Mouse (Mus musculus): ENCODE results near the gene Gm15056.

The Gm15056 gene

DNA sequence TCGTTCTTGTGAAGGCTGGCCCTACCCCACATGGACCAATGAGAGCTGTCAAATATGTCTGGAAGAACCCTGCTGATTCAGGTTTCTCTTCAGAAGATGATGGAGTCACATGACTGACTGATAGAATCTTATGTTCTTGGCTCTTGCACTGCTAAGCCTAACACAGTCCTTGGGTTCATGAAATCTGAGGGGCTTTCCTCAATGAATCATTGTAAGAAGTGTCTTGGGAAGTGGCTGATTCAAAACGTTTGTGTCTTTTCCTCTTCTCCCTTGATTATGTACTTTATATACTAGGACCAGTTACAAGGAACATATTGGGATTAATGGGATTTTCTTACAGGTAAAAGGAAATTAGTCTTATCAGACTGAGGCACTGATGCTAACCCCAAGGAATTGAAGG, at the start of gene Gm15056:
Gene Gm15056 (minus strand): TSS at position 101 of the 400 bp plus-strand sequence.
- no peak for DNase-seq (ENCODE audit: low spot score in 2 of 2)

DNA sequence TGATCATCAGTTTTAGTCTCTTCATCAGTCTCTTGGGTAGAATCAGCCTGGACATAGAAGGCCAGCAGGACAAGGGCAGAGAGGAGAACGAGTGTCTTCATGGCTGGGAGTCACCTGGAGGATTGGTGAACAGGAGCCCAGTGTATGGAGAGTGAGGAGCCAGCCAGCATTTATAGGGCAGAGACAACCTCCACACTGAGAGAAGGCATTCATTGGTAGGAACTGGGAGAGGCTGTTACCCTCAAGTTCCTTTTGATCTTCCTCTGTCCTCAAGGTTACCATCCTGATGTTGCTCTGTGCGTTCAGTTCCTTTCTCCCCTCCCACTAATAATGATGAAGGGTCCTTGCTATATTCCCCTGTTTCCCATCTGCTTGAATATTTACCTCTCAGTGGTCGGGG, 42.2 kb upstream of the Gm15056 start, which contains the start of gene AY761185:
Gene AY761185 (minus strand): TSS at position 101 of the 400 bp plus-strand sequence.
- DNase-seq (ENCODE audit: low spot score in 2 of 2) = no peak

DNA sequence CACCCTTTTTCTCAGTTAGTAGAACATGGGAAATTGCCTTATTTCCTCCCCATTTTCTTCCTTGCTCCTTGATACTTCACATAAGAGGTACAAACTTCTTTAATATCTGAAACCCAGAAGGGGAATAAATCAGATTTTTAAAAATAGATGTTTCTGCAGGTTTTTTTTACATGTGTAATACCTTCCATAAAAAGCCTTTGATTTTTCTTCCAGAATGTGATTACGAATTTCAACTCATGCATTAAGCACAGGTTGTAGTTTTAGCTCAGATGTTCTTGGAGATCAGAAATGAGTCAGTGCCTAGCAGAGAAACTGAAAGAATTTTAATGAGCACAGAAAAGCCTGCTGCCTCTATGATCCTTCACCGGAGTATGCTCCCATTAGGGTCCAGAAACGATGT, 19.5 kb upstream of the Gm15056 start, which contains the start of gene Gm6040:
Gene Gm6040 (minus strand): TSS at position 101 of the 400 bp plus-strand sequence.
- DNase-seq (ENCODE audit: low spot score in 2 of 2) = no peak

DNA sequence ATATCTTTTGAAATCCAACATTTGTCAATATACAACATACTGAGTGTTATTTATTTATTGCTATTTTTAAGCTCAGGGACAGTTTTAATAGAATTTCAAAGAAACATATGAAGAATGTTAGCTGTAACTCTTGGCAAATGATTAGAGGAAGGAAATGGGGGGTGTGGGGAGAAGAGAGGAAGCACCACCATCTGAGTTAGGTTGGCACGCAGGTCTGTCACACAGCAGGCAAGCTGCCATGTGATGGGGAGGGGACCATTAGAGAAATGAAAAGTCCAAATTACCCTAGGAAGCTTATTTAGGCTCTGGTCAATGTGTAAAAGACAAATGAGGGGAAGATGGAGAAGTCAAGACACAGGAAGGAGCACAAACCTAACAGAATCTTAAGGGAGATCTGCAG, 9.9 kb upstream of the Gm15056 start:
- DNase-seq (ENCODE audit: low spot score in 2 of 2) = no peak

DNA sequence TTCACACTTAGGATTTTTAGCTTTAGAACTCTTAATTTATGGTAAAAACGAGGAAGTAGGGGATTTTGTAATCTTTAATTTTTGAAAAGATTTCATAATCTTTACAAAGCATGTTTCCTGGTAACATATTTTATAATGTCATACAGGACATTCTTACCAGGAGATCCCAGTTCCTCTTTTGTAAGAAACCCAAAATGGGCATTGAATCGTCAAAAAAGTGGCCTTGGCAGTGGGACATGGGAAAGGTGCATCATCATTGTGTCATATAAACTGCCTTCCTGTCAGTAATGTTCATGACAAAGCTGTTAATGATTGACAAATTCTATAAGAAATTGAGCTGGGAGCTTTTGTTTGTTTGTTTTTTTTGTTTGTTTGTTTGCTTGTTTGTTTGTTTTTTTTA, 5.8 kb upstream of the Gm15056 start:
- DNase-seq (ENCODE audit: low spot score in 2 of 2) = no peak

DNA sequence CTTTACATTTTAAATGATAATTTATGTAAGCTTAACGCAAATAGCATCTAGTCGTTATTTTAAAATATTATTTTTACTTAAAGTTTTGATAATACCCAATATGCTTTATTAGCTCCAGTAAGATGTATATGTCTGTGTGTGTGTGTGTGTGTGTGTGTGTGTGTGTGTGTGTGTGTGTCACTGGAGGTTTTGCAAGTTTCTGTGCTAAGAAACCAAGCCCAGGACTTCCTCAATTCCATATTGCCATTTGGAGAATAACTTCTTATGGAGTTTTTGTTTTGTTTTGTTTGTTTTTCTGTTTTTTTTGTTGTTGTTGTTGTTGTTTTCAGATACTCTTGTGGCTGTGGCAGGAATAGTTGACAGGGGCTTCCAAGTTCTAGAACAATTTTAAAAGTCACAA, 4.7 kb upstream of the Gm15056 start:
- no peak for DNase-seq (ENCODE audit: low spot score in 2 of 2)

DNA sequence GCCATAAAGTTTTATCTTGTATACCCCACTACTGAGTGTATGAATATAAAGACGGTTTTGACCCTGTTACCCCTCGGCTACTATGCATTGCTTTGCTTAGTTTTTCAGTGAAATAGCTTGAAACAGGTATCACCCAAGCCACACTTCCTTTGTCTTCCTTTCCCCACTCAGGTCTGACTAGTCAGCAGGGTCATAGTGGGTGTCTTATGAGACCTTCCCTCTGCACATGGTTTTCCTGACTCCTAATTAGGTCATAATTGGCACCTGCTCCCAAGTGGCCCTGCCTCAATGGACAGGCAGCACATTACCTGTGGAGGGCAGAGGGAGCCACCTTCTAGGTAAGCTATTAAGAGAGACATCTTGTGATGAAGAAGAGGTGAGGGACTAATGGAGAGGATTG, 10.1 kb downstream of the Gm15056 start, which contains the start of gene Defb33:
Gene Defb33 (plus strand): TSS at position 301 of the 400 bp plus-strand sequence.
- DNase-seq (ENCODE audit: low spot score in 2 of 2) = no peak

DNA sequence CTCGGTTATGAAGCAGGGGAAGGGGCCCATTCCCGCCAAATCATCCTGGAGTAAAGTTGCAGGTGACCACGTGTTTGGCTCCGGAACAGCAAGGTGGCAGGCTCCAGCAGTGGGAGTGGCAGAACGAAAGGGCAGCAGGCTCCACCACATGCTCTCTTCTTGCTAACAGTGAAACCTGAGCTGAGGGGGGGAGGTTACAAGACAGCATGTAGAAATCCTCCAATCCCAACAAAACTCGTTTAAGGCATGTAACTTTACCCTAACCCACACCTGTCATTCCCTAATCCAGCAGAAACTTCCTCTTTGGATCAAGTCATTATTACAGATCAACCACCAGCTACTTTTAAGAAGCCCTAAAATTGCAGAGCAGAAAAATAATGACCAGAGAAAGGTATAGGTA, 27.8 kb downstream of the Gm15056 start:
- DNase-seq (ENCODE audit: low spot score in 2 of 2) = no peak
